Mouse (Mus musculus): ENCODE measurements at regions not wholly inside any gene's neighbourhood (a gene's known extent, or its start where the extent isn't known, plus 50 kb on each side); places are given as distances from the start of the nearest gene placed in this dataset.

DNA sequence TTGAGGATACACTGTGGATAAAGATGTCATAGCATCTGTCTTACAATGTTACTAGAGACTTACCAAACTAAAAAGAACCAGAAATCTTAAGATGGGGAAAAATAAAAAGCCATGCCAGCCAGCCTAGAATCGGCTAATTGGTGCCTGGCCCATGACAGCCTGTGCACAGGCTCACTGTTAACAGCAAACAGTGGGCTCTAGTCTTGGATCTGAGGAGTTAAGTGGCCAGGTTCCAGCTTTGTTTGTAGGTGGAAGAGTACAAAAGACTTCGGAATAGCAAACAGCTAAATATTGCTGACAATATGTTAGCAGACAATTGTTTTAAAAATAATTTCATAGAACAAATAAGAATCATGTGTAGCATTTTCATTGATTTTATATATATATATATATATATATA, 228.4 kb downstream of the Rab11fip2 start:
- ATAC-seq (replicated peaks; ENCODE audit: poor library complexity, severe bottlenecking): no peak

DNA sequence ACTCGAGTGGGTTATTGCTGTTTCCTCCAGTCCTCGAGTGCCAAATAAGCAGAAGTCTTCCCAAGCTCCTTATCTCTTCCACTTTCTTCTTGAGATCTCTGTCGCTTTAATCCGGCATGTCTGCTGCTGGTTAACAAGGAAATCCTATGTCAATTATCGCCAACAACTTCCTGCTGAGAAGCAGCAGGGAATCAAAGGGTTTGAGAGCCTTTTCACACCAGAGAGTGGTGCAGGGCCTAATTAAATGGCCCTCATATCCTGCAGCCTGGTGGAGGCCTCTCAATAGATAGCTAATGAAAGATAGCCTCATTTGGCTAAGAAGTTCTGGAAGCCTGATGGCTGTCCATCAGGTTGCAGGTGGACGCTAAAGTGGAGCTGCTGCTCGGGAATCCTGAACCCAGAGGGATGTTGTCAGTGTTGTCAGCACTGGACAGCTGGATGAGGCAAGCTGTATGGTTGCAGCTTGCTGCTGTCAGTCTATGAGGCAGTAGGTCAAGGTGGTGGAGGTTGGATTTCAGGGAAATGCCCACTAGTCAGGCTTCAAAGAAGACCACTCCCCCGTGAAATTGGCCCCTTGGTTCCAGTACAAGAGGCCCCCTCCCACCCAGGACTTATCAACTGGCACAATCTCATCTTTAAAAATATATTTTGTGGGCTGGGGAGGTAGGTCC, 225.5 kb downstream of the Rab11fip2 start:
- no peak for ATAC-seq (replicated peaks; ENCODE audit: poor library complexity, severe bottlenecking)

- no peak for ATAC-seq (replicated peaks; ENCODE audit: poor library complexity, severe bottlenecking)
Observed at GRCm38 (mm10) chr19:59738541-59738940, 204.9 kb downstream of the Rab11fip2 start.

GRCm38 (mm10) chr19:59742946-59743345, 200.5 kb downstream of the Rab11fip2 start:
- ATAC-seq (replicated peaks; ENCODE audit: poor library complexity, severe bottlenecking): peak; percentile 58; the same call in 1 of the 2 replicates

DNA sequence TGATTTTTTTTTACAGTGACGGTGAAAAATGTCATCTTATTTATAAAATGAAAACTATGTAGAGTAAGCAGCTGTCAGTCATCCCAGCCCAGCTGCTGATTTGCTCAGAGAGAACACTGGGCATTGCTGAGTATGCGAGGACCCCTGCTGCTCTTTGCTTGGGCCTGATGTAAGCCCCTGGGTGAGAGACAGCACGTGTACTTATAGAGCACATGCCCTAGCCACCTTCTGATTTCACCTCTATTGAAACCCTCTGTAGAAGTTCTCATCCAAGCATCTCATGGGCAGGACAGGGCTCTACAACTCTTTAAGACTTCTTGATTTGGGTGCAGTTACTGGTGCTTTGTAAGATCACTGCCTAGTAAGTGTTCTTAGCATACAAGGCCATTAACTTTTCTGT, 182.2 kb downstream of the Rab11fip2 start:
- ATAC-seq (replicated peaks; ENCODE audit: poor library complexity, severe bottlenecking): no peak

DNA sequence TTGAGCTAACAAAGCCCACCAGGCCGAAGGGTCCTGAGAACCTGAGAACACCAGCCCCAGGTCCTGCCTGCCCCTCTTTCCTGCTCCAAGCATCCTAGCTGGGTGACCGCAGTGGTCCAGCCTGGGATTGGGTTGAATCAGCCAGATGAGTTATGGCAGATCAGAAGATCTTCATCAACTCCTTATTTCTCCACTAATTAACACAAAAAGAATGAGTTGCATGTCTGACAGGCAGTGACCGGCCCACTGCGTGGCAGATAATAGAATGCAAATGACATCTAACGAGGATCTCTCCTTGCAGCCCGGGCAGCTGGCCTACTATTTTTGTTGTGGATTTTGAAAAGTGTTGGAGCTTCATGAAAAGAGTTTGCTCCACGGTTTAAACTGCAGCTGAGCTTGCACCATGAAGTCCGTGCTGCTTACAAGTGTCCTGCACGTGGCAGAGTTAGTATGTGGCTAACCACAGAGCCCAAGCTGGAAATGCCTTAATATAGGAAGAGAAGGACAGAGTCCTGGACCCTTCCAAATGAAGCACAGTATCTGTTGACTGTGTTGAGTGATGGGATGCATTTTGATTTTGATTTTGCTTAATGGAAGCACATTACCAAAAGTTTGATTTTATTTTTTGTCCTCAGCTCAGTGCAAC, 158.9 kb downstream of the Rab11fip2 start:
- ATAC-seq (replicated peaks; ENCODE audit: poor library complexity, severe bottlenecking): no peak

DNA sequence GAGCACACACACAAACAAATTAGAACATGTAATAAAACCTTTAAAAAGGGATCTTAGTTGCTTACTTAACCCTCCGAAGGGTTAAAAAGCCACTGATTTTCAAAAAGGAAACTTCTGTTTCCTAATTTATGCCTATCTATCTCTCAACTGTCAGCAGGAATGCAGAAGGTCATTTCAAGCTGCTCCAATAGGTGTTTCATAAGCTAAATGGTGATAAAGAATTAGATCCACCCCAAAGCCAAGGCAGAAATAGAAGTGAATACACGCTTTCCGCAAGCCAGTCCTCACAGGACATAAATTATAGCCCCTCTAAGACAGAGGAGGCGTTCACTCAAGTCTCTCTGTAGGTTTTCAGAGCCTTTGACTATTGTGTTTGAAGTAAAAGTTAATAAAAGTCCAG, 112.2 kb downstream of the Rab11fip2 start:
- no peak; the same call in 1 of the 2 replicates for ATAC-seq (replicated peaks; ENCODE audit: poor library complexity, severe bottlenecking)

DNA sequence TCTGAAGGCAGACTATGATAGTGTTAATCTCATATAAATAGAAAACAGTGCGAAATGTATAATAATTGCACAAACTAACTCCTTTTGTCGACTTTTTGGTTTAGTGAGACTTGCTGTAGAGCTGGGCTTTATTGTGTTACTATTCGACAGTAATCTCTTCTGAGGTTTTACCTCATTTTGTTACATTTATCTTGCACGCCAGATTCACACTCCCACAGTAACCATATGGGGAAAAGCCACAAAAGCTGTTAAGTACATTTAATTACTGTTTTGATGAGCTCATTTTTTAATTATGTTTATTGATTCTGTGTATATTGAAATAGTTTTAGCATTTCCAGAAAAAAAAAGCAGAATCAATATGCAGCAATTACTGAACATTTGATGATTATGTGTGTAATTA, 106.3 kb downstream of the Rab11fip2 start:
- ATAC-seq (replicated peaks; ENCODE audit: poor library complexity, severe bottlenecking): no peak

DNA sequence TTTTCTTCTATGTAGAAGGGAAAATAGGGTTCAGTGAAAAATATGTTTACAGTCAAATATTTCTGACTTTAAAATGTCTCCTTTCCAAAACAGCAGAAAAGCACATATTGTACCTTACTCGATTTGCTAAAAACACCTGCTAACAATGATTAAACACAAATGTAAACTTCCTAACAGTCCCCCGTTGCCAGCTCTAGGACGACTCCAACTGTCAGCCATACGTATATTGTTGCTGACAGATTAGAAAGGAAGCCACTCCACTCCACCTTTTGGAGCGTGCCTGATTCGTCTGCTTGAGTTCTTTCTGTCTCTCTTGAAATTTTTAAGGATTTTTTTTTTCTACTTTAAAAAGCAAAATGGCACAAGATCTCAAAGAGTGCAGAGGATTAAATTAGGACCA, 105.8 kb downstream of the Rab11fip2 start:
- ATAC-seq (replicated peaks; ENCODE audit: poor library complexity, severe bottlenecking): no peak

DNA sequence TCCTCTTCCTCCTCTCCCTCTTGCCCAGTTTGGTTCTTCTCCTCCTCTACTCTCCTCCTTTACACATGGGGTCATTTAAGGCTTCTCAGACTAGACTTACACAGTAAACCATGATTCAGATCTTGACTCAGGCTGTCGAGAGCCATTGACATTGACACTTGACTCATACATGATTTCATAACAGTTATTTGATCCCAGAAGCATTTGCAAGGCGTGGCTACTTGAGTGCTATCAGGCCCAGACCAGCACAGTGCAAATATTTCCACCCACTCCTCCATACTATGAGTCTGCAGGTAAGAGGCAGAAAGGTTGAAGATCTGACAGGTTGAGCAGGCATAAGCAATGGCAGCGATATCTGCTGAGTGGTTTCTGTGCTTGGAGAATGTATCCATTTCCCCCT, 99.2 kb downstream of the Rab11fip2 start:
- ATAC-seq (replicated peaks; ENCODE audit: poor library complexity, severe bottlenecking): no peak

- ATAC-seq (replicated peaks; ENCODE audit: poor library complexity, severe bottlenecking): no peak
Observed at GRCm38 (mm10) chr19:59846807-59847206, 96.6 kb downstream of the Rab11fip2 start.

DNA sequence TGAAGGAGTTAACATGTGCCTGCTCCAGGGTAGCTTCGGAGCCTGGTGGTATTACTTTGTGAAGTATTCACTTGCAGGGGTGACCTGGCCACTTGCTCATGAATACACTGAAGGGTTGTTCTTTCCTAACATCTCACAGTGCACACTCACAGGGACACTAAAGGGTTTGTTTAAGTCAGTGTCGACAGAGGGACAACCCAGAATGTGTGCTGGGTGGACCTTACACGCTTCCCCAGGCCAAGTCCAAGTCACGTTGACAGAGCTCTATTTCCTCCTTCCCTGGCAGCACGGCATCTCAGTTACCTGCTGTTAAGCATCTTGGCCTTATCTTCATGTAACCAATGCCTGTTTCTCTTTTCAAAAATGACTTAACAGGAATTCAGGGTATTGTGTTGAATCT, 92.8 kb downstream of the Rab11fip2 start:
- no peak for ATAC-seq (replicated peaks; ENCODE audit: poor library complexity, severe bottlenecking)

GRCm38 (mm10) chr19:59852011-59852738, 91.3 kb downstream of the Rab11fip2 start:
- no peak for ATAC-seq (replicated peaks; ENCODE audit: poor library complexity, severe bottlenecking)

Measured in granulocyte monocyte progenitor cell, adult 5-6 weeks (primary cell).